Mouse (Mus musculus) heart, adult 9 months (tissue): ENCODE data around the gene Pitpnm1.

ENCODE experiments used
- DNase-seq, 2 experiments: peaks; one replicate each; pipeline ENCODE4 v3.0.0; 2022; ENCODE audit warnings: low spot score in 2 of 2

Gene Pitpnm1

GRCm38 (mm10) chr19:4140147-4140546 lies 40.3 kb downstream of the Pitpnm1 start:
- DNase-seq, result no peak

- no peak for DNase-seq
These were observed 42.8 kb downstream of the Pitpnm1 start for GRCm38 (mm10) chr19:4142416-4143173.

DNA sequence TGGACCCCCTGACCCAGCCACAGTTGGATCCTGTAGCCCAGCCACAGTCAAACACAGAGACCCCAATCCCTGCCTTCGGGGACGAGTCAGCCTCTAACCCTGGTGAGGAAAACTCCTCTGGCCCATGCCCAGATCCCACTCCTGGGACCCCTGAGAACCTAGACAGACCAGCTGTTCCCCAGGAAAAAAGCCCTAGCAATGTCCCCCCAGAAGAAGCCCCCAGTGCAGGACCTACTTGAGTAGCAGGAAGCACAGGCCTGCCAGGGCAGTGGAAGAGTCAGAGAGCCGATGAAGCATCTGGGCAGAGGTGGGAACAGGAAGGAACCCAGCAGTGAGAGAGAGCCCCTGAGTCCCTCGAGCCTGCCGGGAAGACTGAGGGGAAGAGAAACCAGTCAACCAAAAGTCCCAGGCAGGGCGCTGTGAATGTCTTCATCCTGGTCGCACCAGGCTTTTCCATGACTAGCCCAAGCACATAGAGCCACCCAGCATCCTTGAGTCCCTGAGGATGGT lies 44.0 kb downstream of the Pitpnm1 start, which contains the start of gene Cabp4:
Gene Cabp4, minus strand, starts transcription at position 275 of the 510 bp plus-strand sequence.
- DNase-seq, result no peak

DNA sequence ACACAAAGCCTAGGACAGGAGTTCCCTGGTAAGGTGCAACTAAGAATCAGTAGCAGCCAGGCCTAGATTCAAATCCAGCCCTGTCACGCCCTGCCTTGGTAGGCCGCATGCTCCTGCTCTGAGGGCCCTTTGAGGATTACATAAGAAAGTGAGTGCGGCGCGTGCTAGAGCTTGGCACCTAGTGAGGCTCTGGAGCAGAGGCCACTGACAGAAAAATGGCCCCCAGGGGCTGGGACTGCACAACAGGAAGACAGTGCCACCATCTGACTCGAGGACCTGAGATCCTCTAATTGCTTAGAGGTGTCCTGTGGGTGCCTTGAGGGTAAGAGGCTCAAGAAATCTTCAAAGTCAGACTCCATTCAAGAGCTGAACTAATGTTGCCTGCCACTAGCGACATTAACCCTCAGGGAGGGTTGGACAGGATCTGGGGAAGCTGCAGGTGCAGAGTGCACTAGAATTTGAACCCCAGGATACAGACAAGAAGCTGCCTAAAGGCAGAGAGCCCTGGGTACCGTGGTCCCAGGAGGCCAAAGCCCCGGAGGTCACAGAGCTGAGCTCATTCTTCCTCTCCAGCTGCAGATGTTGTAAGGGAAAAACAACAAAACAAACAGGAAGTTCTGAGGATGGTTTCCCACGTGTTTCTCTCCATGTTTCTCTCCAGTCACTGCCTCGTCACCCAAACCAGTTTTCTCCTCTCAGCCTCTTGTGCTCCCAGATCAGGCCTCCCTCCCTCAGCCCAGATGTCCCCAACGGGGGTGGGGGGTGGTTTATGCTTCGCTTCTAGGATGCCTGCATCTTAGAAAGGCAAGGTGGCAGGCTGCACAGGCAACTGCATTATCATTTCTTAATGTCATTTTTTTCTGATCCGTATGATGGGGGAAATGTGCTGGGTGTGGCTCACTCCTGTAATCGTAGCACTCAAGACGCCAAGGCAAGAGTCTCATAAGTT lies 45.0 kb downstream of the Pitpnm1 start:
- peak in 1 of 2 experiments; percentile 75 for DNase-seq

GRCm38 (mm10) chr19:4145936-4146335 lies 46.1 kb downstream of the Pitpnm1 start:
- DNase-seq, result no peak

GRCm38 (mm10) chr19:4146366-4147021 lies 46.7 kb downstream of the Pitpnm1 start:
- no peak for DNase-seq

DNA sequence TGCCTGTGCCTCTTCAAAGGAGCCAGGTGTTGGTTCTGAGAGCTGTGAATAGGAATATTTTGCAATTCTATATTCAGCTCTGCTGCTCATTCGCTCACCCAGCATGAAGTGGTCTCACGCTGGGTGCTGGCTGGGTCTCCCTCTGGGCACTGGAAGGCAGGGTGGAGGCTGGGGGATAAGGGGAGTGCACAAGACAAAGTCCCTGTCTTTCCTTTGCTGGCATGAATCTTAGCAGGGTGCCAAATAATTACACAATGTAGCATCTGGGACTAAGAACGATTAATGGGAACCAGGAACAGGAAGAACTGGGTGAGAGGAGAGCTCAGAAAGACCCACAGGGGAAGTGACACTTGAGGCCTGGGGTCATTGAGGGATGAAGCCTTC lies 47.2 kb downstream of the Pitpnm1 start:
- DNase-seq, result no peak

DNA sequence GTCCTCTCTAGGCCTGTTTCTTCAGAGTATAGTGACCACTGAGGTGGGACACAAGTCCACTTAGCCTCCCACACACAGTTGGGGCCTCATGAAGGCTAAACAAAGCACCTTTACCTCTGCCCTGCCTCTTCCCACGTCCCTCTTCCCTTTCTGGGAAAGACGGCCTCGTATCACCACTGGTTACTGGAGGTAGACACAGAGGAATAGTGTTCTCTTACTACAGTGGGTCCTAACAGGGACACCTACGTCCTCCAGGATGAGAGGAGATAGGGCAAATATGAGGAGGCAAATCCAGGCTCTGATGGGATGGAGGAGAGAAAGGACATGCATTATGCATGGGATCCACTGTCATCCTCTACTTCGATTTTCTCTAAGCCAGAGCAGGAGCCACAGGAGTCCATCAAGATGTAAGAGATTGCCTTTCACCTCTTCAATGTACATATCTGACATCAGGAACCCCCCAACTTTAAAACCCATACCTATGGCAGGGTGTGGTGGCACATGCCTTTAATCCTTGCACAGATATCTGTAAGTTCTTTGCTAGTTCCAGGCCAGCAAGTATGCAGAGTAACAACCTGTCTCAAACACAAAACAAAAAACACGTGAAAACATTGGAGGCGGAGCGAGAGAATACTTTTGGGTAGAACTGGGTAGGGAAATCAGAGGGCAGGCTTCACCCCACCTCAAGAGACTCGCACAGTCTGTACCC lies 48.1 kb downstream of the Pitpnm1 start:
- DNase-seq, result no peak

DNA sequence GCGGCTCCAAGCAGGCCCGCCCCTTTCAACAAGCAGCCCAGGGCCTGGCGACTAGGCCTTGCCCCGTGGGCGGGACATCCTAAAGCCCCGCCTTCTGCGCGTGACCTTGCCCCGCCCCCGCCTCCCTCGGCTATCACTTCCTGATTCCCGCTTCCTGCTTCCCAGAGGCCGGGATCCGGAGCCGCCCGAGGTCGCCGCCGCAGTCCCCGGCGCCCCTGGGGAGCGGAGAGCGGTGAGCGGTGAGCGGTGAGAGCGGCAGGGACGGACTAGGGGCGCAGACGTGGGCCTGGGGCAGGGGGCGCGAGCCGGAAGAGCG lies 48.7 kb downstream of the Pitpnm1 start, which contains the start of gene Coro1b:
Gene Coro1b, plus strand, starts transcription at position 129 of the 316 bp plus-strand sequence.
- peak; percentile 97 to 98 for DNase-seq

- DNase-seq, result no peak
These were observed 49.0 kb downstream of the Pitpnm1 start for GRCm38 (mm10) chr19:4148819-4149218.

DNA sequence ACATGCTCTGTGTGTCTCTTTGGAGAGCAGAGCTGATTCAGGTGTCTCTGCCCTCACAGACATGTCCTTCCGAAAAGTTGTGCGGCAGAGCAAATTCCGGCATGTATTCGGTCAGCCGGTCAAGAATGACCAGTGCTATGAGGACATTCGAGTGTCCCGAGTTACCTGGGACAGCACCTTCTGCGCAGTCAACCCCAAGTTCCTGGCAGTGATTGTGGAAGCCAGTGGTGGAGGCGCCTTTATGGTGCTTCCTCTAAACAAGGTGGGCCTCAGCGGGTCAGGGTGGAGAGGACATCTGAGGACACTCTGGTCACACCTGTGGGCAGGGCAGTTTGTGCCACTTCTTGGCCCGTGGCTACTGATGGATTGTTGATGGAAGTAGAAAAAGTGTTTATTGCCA lies 49.5 kb downstream of the Pitpnm1 start:
- no peak for DNase-seq

DNA sequence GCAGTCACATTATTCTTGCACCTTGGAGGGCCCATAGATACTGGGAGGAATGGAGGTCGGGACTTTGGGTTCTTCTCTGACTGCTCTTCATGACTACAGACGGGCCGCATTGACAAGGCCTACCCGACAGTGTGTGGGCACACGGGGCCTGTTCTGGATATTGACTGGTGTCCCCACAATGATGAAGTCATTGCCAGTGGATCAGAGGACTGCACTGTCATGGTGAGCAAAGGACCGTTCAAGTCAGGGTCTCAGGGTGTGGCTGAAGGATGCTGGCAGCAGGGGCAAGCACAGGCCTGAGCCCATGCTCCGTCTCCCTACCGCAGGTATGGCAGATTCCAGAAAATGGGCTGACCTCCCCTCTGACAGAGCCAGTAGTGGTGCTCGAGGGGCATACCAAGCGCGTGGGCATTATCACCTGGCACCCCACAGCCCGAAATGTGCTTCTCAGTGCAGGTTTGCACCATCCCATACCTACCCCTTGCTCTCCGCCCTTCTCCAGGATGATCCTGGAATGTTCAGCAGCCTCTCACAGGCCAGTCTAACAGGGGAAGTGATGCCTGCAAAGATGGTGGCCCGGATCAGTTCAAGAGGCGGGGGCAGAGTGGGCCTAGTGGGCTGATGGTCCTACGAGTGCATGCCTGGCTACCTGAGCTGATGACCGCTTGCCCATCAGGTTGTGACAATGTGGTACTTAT lies 50.1 kb downstream of the Pitpnm1 start:
- no peak for DNase-seq

DNA sequence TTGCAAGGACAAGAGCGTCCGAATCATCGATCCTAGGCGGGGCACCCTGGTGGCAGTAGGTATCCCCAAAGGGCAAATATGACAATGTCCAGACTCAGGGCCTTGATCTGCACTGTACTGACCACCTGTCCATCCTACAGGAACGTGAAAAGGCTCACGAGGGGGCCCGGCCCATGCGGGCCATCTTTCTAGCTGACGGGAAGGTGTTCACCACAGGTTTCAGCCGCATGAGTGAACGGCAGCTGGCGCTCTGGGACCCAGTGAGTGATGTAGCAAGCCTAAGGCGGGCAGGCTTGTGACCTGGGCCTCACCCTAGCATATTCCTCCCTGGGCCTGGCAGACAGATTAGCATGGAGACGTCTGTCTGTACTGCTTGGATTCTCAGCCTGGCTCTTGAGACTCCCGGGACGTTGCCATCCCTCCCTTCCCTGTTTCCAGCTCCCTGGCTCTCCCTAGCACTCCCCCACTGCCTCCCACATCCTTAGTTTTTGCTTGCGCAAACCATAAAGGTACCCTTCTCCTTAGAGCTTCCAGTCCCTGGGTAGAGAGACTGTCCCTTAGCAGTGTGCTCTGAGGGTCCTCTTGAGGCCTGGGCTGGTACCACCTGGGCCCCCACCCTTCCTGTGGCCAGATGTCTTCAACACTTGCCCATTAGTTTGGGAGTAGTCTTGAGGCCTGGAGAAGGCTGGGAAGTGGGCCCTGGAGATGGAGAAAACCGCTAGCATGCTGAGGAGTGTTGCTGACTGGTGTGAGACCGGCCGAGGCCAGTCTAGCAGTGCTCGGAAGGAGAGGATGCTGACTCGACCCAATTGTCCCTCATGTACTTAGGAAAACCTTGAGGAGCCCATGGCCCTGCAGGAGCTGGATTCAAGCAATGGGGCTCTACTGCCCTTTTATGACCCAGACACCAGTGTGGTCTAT lies 51.0 kb downstream of the Pitpnm1 start:
- DNase-seq, result no peak

GRCm38 (mm10) chr19:4151488-4151860 lies 51.7 kb downstream of the Pitpnm1 start:
- DNase-seq, result no peak

- no peak for DNase-seq
These were observed 52.1 kb downstream of the Pitpnm1 start for GRCm38 (mm10) chr19:4151898-4152297.

DNA sequence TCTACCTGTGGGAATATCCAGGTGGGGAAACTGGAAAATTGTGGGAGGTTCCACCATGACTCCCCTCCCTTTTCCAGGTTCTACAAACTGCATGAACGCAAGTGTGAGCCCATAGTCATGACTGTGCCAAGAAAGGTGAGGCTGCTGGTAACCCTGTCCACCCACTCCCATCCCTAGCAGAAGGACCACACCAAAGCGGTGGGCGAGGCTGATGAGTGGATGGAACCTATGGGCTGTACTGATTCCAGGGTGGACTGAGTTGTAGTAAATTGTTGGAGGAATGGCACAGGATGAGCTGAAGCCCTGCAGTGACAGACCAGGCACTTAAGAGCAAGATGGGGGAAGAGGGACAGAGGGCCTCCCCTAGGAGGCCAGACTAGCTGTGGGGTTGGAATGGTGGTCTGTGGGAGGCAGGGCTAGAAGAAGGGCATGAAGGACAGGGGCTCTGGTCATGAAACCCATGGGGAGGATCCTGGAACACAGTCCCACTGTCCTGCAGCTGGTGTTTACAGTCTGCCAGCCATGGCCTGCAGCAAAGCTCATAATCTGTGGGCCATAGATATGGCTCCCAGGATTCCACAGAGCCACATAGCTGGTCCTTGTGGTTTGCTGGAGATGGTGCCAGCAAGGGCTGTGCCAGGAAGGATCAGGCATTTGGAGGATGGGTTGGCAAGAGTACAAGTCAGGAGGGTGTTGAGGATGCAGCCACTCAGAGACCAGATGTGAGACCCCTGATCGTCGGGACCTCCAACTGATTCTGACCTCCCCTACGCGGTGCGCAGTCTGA lies 52.8 kb downstream of the Pitpnm1 start:
- DNase-seq, result no peak

GRCm38 (mm10) chr19:4153232-4153654 lies 53.4 kb downstream of the Pitpnm1 start, which contains the start of gene Ptprcap:
TSS of gene Ptprcap (plus strand) at chr19:4153604.
- no peak for DNase-seq

DNA sequence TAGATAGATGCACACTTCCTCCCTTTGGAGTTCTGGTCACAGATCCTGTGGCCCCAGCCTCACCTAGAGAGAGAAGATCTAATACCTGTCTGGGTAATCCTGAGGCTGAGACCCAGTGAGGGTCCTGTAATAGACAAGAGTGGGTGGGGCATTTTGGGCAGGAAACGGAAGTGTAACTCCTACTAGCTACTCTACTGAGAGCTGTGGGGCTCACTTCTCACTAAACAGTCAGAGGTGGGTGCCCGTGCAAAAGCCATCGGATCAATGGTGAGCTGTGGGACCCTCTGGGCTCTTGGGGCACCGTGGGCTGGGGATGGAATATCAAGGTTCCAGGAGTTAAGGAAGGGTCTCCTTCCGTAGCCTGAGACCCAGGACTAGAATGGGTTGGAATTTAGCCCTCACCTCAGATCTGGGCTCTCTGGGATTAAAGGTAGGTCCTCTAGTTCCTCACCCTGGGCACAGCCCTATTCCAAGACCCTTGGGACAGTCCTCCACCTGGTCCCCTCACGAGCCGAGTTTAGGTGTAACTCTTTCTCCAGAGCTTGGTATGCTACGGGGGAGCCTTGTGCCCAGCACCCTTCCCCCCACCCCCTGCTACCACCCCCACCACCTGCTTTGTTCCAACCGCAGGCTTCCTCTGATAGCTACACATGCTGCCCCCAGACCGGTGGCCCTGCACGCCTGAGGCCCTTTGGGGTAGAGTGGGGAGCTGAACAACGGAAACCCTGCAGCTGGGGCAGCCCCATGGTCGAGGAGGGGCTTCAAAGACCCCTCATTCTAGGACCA lies 54.8 kb downstream of the Pitpnm1 start:
- DNase-seq, result no peak
